Mouse (Mus musculus) CH12F3 (cell line): Measurements from ENCODE around the gene Slc25a12.
"Not testable (repeated sequence)": the region's sequence is repeated elsewhere in the genome, so short reads cannot be mapped to it uniquely, and the experiment has no call there.

Experiments used
- in situ Hi-C: fragments of 300-500 bp; cut with MboI; formaldehyde crosslinking; loops from 2 replicates; pipeline ENCODE4 v1.14.3; 2020; ENCODE audit warnings: low sequenced_read_pairs

The Slc25a12 gene

DNA sequence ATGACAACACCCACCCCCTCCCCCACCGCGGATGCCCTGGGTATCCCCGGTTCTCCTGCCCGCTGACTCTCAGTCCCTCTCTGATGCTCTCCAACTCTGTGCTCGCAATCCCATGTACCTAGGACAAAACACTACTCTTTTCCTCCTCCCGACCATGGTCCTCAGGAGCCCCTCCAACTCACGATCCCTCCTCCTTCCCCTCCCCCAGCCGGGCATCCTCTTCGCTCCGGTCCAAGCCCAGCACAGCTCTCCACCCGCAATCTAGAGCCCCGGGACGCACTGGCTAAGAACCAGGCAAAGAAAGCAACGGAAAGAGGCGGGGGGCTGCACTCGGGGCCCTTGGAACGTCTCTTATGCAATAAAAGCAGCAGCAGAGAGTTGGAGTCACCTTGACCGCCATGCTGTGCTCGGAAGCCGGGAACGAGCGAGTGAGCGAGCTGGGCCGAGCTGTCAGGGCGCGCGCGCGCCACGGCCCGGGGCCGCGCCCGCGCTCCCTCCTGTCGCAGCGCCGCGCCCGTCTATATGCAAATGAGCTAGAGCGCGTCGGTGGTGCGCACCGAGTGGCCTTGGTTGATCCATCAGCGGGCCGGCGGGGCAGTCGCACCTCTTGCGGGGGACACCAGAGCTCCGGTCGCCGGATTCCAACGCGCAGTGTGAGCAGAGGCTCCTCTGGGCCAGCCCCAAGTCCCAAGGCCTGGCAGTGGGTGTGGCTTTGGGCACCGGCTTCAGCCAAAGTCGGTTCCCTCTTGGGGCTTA, at the start of gene Slc25a12:
Gene Slc25a12 (minus strand): TSS at position 625 of the 756 bp plus-strand sequence.
- in situ Hi-C loops = no loop called here

DNA sequence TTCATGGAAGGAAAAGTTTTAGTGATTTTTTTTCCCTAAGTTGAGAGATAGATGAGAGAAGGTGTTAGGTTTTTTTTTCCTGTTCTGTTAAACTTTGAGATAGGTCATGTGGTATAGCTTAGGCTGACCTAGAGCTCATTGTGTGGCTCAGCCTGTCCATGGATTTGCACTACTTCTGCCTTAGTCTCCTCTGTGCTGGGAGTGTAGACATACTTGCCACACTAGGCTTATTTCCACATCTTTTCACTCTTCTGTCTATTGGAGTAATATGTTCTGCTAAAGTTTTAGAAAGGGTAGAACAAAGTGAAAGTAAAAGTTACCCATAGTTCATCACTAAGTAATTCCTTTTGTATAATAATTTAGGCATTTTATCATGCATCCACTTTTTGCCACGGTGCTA, 38.1 kb upstream of the Slc25a12 start:
- in situ Hi-C loops = no loop called here

- in situ Hi-C loops = no loop called here
Measured at GRCm38 (mm10) chr2:71389864-71390263, 22.3 kb upstream of the Slc25a12 start.

GRCm38 (mm10) chr2:71388951-71389763, 21.6 kb upstream of the Slc25a12 start, which contains the start of gene Hat1:
Gene Hat1, plus strand, starts transcription at chr2:71388958.
- in situ Hi-C loops = no loop called here

- in situ Hi-C loops = no loop called here
Measured at GRCm38 (mm10) chr2:71387766-71388165, 20.2 kb upstream of the Slc25a12 start.

DNA sequence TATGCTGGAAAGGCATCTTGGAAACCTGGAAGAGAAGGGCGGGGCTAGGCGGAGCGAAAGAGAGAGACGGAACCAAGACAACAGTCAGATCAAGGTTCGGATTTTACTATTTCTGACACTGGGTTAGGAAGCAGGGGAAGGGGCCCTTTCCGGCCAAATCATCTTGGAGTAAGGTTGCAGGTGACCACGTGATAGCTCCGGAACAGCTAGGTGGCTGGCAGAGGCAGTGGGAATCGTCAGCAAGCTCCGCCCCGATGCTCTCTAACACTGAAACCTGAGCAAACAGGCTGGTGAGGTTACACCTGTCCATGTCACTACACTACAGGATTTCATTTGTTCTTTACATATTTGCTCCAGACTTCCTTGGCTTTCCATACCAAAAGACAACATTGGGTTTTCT, 16.3 kb upstream of the Slc25a12 start:
- in situ Hi-C loops = no loop called here

GRCm38 (mm10) chr2:71381962-71382361, 14.4 kb upstream of the Slc25a12 start:
- in situ Hi-C loops = no loop called here

DNA sequence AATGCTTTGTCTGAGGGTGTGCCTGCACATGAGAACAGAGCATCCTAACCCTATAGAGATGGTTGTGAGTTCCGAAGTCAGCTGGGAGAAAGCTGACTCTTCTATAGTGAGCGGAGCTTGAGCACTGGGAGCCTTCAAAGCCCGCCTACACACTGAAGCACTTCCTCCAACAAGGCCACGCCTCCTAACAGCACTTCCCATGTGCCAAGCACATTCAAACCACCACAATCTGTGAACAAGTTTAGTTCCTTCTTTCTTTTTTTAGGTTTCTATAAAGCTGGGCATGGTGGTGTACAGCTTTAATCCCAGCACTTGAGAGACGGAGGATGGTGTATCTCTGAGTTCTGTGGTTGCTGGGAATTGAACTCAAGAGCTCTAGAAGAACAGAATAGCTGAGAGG, 9.9 kb upstream of the Slc25a12 start:
- in situ Hi-C loops = no loop called here

DNA sequence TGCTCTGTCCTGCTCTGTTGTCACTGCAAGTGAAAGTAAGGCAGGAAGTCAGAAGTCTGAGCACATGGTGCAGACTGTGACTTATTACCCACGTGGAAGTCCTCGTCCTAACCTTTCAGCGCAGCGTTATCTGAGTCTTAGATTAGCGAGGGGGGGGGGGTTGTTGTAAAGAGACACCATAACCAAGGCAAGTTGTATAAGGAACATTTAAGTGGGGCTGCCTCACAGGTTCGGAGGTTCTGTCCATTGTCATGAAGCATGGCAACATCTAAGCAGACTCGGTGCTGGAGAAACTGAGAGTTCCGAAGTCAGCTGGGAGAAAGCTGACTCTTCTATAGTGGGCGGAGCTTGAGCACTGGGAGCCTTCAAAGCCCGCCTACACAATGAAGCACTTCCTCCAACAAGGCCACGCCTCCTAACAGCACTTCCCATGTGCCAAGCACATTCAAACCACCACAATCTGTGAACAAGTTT, 8.9 kb upstream of the Slc25a12 start:
- in situ Hi-C loops = no loop called here

- in situ Hi-C loops = no loop called here
Measured at GRCm38 (mm10) chr2:71374275-71375155, 7.0 kb upstream of the Slc25a12 start.

- in situ Hi-C loops = not testable (repeated sequence)
Measured at GRCm38 (mm10) chr2:71372261-71372660, 4.7 kb upstream of the Slc25a12 start.

DNA sequence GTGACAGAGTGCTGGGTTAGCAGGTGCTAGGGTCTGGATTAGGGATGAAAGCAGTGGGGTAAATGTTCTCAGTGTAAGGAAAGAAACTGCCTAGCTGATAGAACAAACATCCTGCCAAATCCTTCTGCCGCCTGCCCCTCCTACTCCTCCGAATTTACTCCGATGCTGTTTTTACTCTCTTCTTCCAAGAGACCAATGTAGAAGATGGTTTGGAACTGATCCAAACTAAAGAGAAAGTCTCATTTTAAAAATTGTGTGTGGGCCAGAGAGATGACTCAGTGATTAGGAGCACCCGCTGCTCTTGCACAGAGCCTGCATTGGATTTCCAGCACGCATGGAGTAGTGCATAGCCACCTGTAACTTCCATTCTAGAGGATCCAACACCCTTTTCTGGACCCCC, 4.2 kb upstream of the Slc25a12 start:
- in situ Hi-C loops = no loop called here

- in situ Hi-C loops = no loop called here
Measured at GRCm38 (mm10) chr2:71368086-71368485, 537 bp upstream of the Slc25a12 start.

DNA sequence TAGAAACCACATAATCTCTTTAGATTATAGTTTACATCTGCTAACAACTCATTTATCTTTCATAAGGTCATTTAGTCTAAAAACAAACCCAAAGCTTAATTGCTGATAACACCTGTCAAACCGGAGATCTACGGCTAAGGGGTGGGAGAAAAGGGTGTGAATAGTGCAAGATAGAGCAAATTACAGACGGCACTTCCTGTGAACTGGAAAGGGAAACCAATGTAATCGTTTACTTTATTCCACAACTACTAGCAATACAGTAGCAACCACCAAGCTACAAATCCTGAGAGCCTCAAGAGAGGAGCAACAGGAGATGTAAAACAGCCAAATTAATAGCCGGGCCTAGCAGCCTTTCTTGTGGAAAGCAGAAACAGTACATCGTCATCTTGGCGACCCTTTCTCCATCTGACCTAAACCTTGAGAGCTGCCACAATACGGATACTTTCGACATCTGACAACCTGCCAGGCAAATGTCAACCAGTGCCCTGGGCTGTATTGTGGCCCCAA, 878 bp downstream of the Slc25a12 start:
- in situ Hi-C loops = no loop called here

DNA sequence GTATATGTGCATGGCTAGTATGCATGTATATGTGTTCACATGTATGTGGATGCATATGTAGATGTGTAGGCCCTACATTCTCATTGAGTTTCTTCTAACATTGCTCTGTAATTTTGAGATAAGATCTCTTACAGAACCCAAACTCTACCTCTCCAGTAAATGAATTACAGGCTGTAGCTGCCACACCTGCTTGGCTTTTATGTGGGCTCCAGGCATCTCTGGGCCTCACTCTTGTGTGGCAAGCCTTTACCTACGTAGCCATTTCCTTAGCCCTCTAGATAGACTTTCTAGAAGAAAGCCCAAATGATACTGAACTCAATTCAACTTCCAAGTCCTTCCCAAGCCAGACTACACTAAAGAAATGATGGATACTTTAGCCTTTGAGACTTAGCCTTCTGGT, 7.4 kb downstream of the Slc25a12 start:
- in situ Hi-C loops = no loop called here

DNA sequence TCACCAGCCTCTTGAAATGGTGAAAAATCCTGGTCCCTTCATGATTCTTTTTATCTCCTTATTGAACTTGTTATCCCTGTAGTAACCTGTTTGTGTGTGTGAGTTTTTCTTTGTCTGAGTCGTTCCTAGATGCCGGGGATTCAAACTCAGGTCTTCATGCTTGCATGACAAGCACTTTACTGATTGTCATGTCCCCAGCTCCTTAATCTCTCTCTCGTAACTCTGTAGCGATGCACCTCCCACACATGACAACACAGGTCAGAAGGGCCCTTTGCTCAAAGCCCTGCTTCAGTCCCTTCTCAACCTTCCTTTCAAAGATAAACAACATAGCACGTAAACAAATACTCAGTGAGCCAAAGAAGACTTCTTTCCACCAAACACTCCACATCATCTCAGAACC, 9.2 kb downstream of the Slc25a12 start:
- in situ Hi-C loops = no loop called here

GRCm38 (mm10) chr2:71354055-71354425, 13.5 kb downstream of the Slc25a12 start:
- in situ Hi-C loops = no loop called here

GRCm38 (mm10) chr2:71353306-71354054, 14.1 kb downstream of the Slc25a12 start:
- in situ Hi-C loops = no loop called here

GRCm38 (mm10) chr2:71351727-71351987, 15.9 kb downstream of the Slc25a12 start:
- in situ Hi-C loops = no loop called here
